Mouse (Mus musculus) 3T3-L1 (cell line): ENCODE results near the gene Lap3.
A peak's percentile ranks its signal among the peaks of the same experiment; 100 is the strongest.

Experiments
- DNase-seq: peaks from one replicate; pipeline ENCODE4 v3.0.0-alpha.2; 2015; ENCODE audit warnings: low read depth, low spot score

Gene Lap3

GRCm38 (mm10) chr5:45493191-45494092 lies at the start of gene Lap3:
TSS of gene Lap3 (plus strand) at chr5:45493374.
- peak; percentile 98 for DNase-seq

- no peak for DNase-seq
Observed at GRCm38 (mm10) chr5:45444130-45444832, 48.9 kb upstream of the Lap3 start.

- no peak for DNase-seq
Observed at GRCm38 (mm10) chr5:45448676-45449075, 44.5 kb upstream of the Lap3 start.

GRCm38 (mm10) chr5:45449206-45449605 lies 44.0 kb upstream of the Lap3 start:
- peak; percentile 39 for DNase-seq

GRCm38 (mm10) chr5:45449831-45450716 lies 43.1 kb upstream of the Lap3 start, which contains the start of gene Qdpr:
TSS of gene Qdpr (minus strand) at chr5:45450236.
- DNase-seq = peak; percentile 100

- DNase-seq = no peak
Observed at GRCm38 (mm10) chr5:45453451-45453850, 39.7 kb upstream of the Lap3 start, which contains the start of gene Clrn2. TSS of gene Clrn2 (plus strand) at chr5:45453751.

- DNase-seq = no peak
Observed at GRCm38 (mm10) chr5:45454456-45454855, 38.7 kb upstream of the Lap3 start.

GRCm38 (mm10) chr5:45472880-45473450 lies 20.2 kb upstream of the Lap3 start:
- DNase-seq = peak; percentile 98

- DNase-seq = no peak
Observed at GRCm38 (mm10) chr5:45473521-45473920, 19.7 kb upstream of the Lap3 start.

- DNase-seq = peak; percentile 96
Observed at GRCm38 (mm10) chr5:45474215-45474614, 19.0 kb upstream of the Lap3 start.

- DNase-seq = no peak
Observed at GRCm38 (mm10) chr5:45474758-45475157, 18.4 kb upstream of the Lap3 start.

- DNase-seq = peak; percentile 71
Observed at GRCm38 (mm10) chr5:45475771-45476170, 17.4 kb upstream of the Lap3 start.

- peak; percentile 72 for DNase-seq
Observed at GRCm38 (mm10) chr5:45476288-45476687, 16.9 kb upstream of the Lap3 start.

- DNase-seq = no peak
Observed at GRCm38 (mm10) chr5:45477601-45478000, 15.6 kb upstream of the Lap3 start.

GRCm38 (mm10) chr5:45480066-45480465 lies 13.1 kb upstream of the Lap3 start:
- no peak for DNase-seq

- no peak for DNase-seq
Observed at GRCm38 (mm10) chr5:45481125-45481524, 12.0 kb upstream of the Lap3 start.

GRCm38 (mm10) chr5:45482607-45483006 lies 10.6 kb upstream of the Lap3 start:
- DNase-seq = no peak

GRCm38 (mm10) chr5:45483654-45484053 lies 9.5 kb upstream of the Lap3 start:
- DNase-seq = no peak

GRCm38 (mm10) chr5:45491776-45492175 lies 1.4 kb upstream of the Lap3 start:
- DNase-seq = no peak

GRCm38 (mm10) chr5:45494093-45494755 lies 1.1 kb downstream of the Lap3 start:
- no peak for DNase-seq
